Mouse (Mus musculus) embryonic fibroblast, embryonic 13.5 days (primary cell): ENCODE results near the gene Dnajb2. TPM values are rescaled to one million over a fixed set of nuclear protein-coding genes. Genes with fewer than 3 reads are reported as not detected.
"Not testable (repeated sequence)": the region's sequence is repeated elsewhere in the genome, so short reads cannot be mapped to it uniquely, and the experiment has no call there.

Experiments used
- H3K27ac ChIP-seq: 2 replicates; pipeline ENCODE4 v1.5.1; 2012; ENCODE audit warnings: low read length, control low read depth, inconsistent platforms; ENCODE audit not compliant: insufficient read depth
- H3K4me1 ChIP-seq: 2 replicates; pipeline ENCODE4 v1.6.1; 2011; ENCODE audit warnings: low read length; ENCODE audit not compliant: control insufficient read depth, insufficient read depth
- H3K4me3 ChIP-seq: 2 replicates; pipeline ENCODE4 v1.5.1; 2011; ENCODE audit warnings: mild to moderate bottlenecking, control low read depth, low read length; ENCODE audit not compliant: insufficient read depth
- CTCF ChIP-seq: IDR thresholded peaks from 2 replicates; pipeline ENCODE4 v1.5.1; 2011; ENCODE audit warnings: mild to moderate bottlenecking, control low read depth, low read length, moderate library complexity, borderline replicate concordance; ENCODE audit not compliant: insufficient read depth
- POLR2A ChIP-seq: IDR thresholded peaks from 2 replicates; pipeline ENCODE4 v1.6.1; 2011; ENCODE audit warnings: low read depth, mild to moderate bottlenecking, control low read depth, low read length, moderate library complexity
- polyA plus RNA-seq: library from polyadenylated mRNA; stranded (reverse); fragments of >200 nt; gene quantifications from 2 replicates; pipeline ENCODE4 v1.2.4, GENCODE M21; 2011; ENCODE audit warnings: low read depth; ENCODE audit not compliant: missing spikeins, insufficient read length

Dnajb2 gene
- polyA plus RNA-seq, 1 experiment: 28.4 TPM

DNA sequence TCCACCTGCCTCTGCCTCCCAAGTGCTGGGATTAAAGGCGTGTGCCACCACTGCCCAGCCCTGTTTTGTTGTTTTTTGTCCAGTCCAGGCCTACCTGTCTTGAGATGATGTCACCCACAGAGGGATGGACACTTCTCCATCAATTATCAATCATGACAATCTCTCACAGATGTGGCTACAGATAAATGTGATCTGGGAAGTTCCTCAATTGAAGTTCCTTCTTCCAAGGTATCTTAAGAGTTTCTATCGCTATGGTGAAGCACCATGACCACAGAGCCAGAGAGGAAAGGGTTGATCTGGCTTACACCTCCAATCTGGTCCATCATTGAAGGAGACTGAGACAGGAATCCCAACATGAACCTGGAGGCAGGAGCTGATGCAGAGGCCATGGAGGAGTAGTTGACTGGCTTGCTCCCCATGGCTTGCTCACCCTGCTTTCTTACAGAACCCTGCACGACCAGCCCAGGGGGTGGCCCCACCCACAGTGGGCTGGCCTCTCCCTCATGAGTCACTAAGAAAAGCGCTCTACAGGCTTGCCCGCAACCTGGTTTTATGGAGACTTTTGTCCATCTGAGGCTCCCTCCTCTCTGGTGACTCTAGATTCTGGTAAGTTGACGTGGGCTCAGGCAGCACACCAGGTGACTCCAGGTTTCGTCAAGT lies 5.7 kb upstream of the Dnajb2 start:
- Histone ChIP-seq H3K4me3 (no peak overlapping the region), H3K4me1 (peaks cover 2% of the 10 kb centered on the region; the same call in 1 of the 2 replicates), H3K27ac (no peak overlapping the region)
- TF ChIP-seq POLR2A (no peak), CTCF (no peak)

DNA sequence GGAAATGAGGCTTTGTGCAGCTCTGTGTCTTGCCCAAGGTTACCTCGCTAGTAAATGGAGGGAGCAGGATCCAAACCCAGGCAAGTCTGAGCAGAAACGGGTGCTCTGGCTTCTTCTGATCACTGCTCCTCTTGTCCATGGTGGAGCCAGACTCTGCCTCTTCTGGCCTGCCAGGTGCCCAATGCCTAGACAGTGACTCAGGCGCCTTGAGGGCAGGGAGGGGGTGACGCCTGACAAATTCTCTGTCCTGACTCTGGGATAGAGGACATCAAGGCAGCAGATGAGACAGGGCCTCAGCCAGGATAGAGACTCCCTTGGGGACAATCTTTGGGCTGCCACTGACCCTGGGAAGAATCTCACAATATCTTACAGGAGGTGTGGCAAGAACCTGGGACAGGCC lies 5.0 kb upstream of the Dnajb2 start:
- no peak overlapping the region for H3K4me3 ChIP-seq
- H3K4me1 ChIP-seq: peaks cover 2% of the 10 kb centered on the region; the same call in 1 of the 2 replicates
- TF ChIP-seq CTCF: no peak
- no peak for TF ChIP-seq POLR2A
- H3K27ac ChIP-seq: no peak overlapping the region

DNA sequence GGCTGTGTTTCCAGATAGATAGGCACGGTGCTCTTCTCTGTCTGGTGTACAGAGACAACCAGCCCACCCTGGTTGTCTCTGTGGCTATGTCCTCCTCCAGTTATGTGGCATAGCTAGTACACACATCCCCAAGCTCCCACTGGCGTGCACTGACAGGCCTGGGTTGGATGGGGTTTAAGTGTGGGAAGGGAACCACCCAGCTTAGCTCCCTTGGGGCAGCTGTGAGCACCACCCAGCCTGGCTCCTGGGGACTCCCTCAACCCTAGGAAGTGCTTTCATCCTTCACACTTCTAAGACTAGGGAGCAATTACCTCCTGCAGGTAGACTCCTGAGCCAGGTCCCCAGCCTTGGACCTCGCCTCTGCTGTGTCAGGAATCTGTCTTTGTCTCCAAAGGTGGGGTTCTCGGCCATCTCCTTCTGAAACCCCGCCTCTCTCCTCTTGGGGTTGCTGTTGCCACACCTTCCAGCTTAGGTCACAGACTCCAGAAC lies 4.5 kb upstream of the Dnajb2 start, which contains the start of gene A630095N17Rik:
TSS of gene A630095N17Rik (minus strand) at position 439 of the 489 bp plus-strand sequence.
- TF ChIP-seq CTCF (no peak), POLR2A (no peak)
- H3K4me3 ChIP-seq: no peak within 1 kb of the TSS
- H3K4me1 ChIP-seq: peaks cover 2% of the 10 kb centered on the region; the same call in 1 of the 2 replicates
- H3K27ac ChIP-seq: no peak within 1 kb of the TSS

DNA sequence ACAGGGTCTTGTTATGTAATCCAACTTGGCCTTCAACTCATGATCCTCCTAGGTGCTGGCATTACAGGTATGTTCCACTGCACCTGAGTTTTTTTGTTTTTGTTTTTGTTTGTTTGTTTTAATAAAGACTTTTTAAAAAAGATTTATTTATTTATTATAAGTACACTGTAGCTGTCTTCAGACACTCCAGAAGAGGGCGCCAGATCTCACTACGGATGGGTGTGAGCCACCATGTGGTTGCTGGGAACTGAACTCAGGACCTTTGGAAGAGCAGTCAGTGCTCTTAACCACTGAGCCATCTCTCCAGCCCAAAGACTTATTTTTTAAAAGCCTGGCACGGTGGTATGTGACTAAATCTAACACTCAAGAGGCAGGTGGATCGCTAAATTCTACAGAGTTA lies 3.7 kb upstream of the Dnajb2 start:
- not testable (repeated sequence) for H3K27ac ChIP-seq, H3K4me3 ChIP-seq, H3K4me1 ChIP-seq

DNA sequence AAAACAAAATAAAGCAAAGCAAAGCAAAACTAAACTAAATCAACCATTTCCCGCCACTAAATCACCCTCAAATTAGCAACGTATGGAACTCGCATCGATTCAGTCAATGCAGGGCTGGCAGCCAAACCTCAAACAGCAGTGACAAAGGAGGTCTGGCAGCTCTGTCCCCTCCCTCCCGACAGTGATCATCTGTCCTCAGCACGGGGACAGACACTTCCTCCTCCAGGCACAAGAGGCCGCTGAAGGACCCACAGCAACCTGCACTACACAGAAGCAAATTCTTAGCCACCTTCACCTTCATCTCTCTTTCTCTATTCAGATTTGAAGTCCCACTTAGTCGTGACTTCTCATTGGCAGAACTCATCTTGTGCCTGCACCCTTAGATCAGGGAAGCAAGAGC lies 1.6 kb upstream of the Dnajb2 start:
- Histone ChIP-seq H3K4me3 (no peak overlapping the region), H3K27ac (no peak overlapping the region), H3K4me1 (peaks cover 2% of the 10 kb centered on the region)
- TF ChIP-seq POLR2A (no peak), CTCF (no peak)

DNA sequence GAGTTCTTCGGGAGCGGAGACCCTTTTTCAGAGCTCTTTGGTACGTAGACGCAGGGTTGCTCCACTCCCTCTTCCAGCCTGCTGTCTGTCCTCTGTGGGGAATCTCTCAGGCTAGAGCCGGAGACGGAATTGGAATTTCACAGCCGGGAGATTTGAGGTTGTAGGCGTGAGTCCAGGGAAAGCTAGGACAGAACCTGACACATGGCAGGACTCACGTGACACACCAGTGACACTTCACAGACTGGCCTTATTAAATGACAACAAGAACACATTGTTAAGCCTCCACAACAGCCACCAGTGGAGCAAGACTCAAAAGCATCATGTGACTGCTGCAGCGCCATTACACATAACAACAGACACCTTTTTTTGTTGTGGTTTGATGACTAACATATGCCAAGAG lies 3.4 kb downstream of the Dnajb2 start:
- no peak overlapping the region for H3K4me3 ChIP-seq
- TF ChIP-seq POLR2A (no peak), CTCF (no peak)
- H3K27ac ChIP-seq: no peak overlapping the region
- H3K4me1 ChIP-seq: peaks cover 2% of the 10 kb centered on the region; the same call in 1 of the 2 replicates

DNA sequence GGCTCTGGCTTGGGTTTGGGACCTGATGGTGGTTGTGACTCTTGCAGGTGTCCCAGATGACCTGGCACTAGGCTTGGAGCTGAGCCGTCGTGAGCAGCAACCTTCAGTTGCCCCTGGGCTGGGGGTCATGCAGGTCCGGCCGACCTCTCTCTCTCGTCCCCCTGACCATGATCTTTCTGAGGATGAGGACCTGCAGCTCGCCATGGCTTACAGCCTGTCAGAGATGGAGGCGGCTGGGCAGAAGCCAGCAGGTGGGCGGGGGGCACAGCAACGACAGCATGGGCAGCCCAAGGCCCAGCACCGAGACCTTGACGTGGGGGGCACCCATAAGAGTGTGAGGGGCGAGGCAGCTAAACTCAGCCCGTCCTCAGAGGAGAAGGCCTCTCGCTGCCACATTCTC lies 7.2 kb downstream of the Dnajb2 start:
- H3K4me3 ChIP-seq: no peak overlapping the region
- peaks cover 9% of the 10 kb centered on the region for H3K4me1 ChIP-seq
- TF ChIP-seq POLR2A: no peak
- no peak for TF ChIP-seq CTCF
- H3K27ac ChIP-seq: no peak overlapping the region

DNA sequence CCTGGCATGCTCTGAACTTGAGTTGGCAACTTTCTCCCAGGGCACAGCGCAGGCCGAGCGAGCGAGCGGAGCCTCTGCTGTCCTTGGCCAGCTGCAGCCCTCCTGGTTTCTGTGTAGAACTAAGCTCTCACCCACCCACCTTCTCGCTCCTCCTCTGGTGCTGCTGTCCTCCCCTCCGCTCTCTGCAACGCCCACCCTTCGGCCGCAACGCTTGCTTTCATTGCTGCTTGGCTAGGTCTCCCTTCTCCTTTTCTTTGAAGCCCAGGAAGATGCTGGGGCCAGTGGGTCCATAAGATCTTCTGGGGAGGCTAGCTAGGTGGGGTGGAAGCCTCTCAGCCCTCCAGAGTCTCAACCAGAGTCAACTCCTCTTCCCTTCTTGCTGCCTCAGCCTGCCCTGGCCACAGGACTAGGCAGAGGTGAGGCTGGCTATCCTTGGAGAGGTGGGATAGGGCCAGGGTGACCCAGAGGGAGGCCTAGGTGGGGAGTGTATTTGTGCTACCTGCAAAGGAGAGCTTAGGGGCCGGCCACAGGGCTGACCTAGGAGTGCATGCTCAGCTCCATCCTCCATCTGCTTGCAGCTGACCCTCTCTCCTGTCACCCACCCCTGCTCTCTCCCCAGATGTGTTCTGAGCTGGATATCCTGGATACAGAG lies 8.1 kb downstream of the Dnajb2 start:
- Histone ChIP-seq H3K4me3 (no peak overlapping the region), H3K4me1 (peaks cover 12% of the 10 kb centered on the region), H3K27ac (no peak overlapping the region)
- TF ChIP-seq CTCF: no peak

DNA sequence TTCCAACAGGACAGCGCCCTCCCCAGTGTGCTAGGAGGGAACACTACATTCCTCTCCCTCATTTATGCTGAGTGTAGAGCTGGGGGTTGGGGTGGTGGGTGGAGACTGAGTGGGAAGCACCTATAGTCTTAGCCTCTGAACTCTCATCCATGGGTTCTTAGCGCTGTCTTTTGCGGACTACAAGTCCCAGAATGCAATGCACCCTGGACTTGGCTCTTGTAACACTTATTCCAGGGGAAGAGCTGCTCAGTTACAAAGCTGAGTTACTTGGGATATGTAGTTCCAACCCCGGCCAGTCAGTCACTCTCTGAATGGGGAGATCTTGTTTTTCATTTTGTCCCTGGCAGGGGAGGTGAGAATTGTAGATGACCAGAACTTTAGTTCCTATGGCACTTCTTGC lies 8.6 kb downstream of the Dnajb2 start:
- peaks cover 12% of the 10 kb centered on the region for H3K4me1 ChIP-seq
- H3K4me3 ChIP-seq: no peak overlapping the region
- TF ChIP-seq CTCF (no peak), POLR2A (no peak)
- H3K27ac ChIP-seq: no peak overlapping the region
